Mouse (Mus musculus): ENCODE measurements around the gene Eps8. TPM values are rescaled to one million over a fixed set of nuclear protein-coding genes. Genes with fewer than 3 reads are reported as not detected.

Gene Eps8
- 52.3 and 61.3 TPM in 2 replicates for polyA plus RNA-seq (2014; fragmentation: Nextera tagmentation; extraction: Ambion mirVana)

DNA sequence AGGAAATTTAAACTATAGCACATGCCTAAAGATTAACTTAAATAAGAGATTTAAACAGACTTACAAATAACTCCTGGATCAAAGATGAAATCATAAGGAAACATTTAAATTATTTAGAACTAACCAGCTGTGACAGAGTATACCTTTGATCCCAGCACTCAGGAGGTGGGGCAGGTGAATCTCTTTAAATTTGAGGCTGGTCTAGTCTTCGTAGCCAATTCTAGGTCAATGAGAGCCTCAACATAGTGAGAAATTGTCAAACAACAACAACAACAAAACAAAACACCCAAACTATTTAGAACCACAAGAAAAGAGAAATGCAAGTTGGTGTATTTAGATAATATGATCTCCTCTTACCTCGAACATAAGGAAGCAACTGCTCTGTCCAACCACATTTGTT is at the start of gene Eps8:
Gene Eps8 (minus strand): TSS at position 101 of the 400 bp plus-strand sequence.
- Histone ChIP-seq H3K9ac (ENCODE audit: low read length) (no peak within 1 kb of the TSS), H3K4me3 (ENCODE audit: low read depth, low read length) (no peak within 1 kb of the TSS), H3K4me2 (ENCODE audit: low read length) (no peak within 1 kb of the TSS), H3K27ac (ENCODE audit: low read depth) (no peak within 1 kb of the TSS), H3K36me3 (ENCODE audit: control insufficient read depth, insufficient read depth, low read length) (no peaks in the 10 kb centered on the region), H3K9me3 (ENCODE audit: control insufficient read depth, low read length) (peaks cover 5% of the 10 kb centered on the region; the same call in 1 of the 2 replicates), H3K27me3 (replicated peaks; ENCODE audit: control insufficient read depth, insufficient read depth, low read length) (no peaks in the 10 kb centered on the region), H3K4me1 (replicated peaks; ENCODE audit: control insufficient read depth, insufficient read depth, low read length) (no peaks in the 10 kb centered on the region)
- 83% methylated on average over 2 of the region's 2 CpGs for WGBS
- no peak for DNase-seq (ENCODE audit: low spot score)
- no peak for ATAC-seq (replicated peaks; ENCODE audit: low FRiP score, low TSS enrichment, low read depth)

DNA sequence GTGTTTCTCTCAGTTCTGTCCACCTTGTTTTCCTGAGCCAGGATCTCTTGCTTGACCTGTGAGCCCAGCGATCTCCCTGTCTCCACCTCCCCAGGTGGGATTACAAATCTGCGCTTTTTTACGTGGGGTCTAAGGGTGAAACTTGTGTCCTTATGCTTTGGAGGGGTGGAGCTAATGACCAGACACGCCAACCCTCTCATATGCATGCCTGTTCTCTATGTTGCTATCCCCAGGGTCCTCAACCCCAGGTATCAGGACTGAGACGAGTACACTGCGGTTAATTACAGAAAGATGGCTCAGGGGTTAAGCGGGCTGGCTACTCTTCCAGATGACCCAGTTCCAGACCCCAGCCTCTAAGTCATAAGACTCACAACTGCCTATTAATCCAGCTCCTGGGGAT is 48.8 kb upstream of the Eps8 start:
- no peak overlapping the region for H3K4me3 ChIP-seq (ENCODE audit: low read depth, low read length)
- H3K27me3 ChIP-seq (replicated peaks; ENCODE audit: control insufficient read depth, insufficient read depth, low read length): no peaks in the 10 kb centered on the region
- DNase-seq (ENCODE audit: low spot score) (no peak), ATAC-seq (replicated peaks; ENCODE audit: low FRiP score, low TSS enrichment, low read depth) (no peak)
- H3K27ac ChIP-seq (ENCODE audit: low read depth): no peak overlapping the region
- no peaks in the 10 kb centered on the region for H3K9me3 ChIP-seq (ENCODE audit: control insufficient read depth, low read length)
- no peaks in the 10 kb centered on the region; the same call in 1 of the 2 replicates for H3K4me1 ChIP-seq (replicated peaks; ENCODE audit: control insufficient read depth, insufficient read depth, low read length)
- H3K36me3 ChIP-seq (ENCODE audit: control insufficient read depth, insufficient read depth, low read length): no peaks in the 10 kb centered on the region
- H3K9ac ChIP-seq (ENCODE audit: low read length): no peak overlapping the region
- 87% methylated on average over 7 of the region's 7 CpGs for WGBS
- H3K4me2 ChIP-seq (ENCODE audit: low read length): no peak overlapping the region

DNA sequence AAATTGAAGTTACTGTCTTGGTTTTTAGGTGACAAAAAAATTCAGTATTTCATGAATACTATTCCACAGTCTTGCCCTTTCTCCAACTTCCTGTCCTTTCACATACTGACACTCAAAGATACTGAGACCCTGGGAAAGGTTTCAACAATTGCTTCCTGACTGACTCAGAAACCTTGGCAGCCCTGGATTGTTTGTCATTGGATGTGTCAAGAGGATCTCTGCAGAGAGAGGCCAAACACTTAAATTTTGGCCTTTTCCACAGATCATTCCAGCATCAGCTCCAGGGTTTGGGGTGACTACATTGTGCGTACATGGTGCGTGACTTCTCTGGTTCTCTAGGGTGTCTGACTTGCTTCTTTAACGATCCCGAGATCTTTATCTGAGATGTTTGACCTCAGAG is 48.2 kb upstream of the Eps8 start:
- no peak overlapping the region for H3K4me2 ChIP-seq (ENCODE audit: low read length)
- H3K4me1 ChIP-seq (replicated peaks; ENCODE audit: control insufficient read depth, insufficient read depth, low read length): no peaks in the 10 kb centered on the region; the same call in 1 of the 2 replicates
- no peaks in the 10 kb centered on the region for H3K36me3 ChIP-seq (ENCODE audit: control insufficient read depth, insufficient read depth, low read length)
- no peaks in the 10 kb centered on the region for H3K9me3 ChIP-seq (ENCODE audit: control insufficient read depth, low read length)
- H3K9ac ChIP-seq (ENCODE audit: low read length): no peak overlapping the region
- DNase-seq (ENCODE audit: low spot score): no peak
- no peaks in the 10 kb centered on the region for H3K27me3 ChIP-seq (replicated peaks; ENCODE audit: control insufficient read depth, insufficient read depth, low read length)
- no peak for ATAC-seq (replicated peaks; ENCODE audit: low FRiP score, low TSS enrichment, low read depth)
- H3K27ac ChIP-seq (ENCODE audit: low read depth): no peak overlapping the region
- WGBS: 61% methylated on average over 4 of the region's 4 CpGs
- H3K4me3 ChIP-seq (ENCODE audit: low read depth, low read length): no peak overlapping the region

DNA sequence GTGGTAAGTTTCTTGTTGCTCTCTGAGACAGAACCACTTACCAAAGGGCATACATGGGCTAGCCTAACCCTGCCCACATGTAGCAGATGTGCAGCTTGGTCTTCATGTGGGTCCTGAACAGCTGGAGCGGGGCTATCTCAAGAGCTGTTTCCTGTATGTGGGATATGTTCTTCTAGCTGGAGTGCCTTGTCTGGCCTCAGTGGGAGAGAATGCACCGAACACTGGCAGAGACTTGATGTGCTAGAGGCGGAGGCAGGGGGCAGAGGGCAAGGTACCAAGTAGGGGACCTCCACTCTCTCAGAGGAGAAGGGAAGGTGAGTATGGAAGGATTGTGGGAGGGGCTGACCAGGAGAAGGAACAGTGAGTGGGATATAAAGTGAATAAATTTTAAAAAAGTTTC is 47.5 kb upstream of the Eps8 start:
- Histone ChIP-seq H3K4me3 (ENCODE audit: low read depth, low read length) (no peak overlapping the region), H3K27ac (ENCODE audit: low read depth) (no peak overlapping the region), H3K4me2 (ENCODE audit: low read length) (no peak overlapping the region), H3K27me3 (replicated peaks; ENCODE audit: control insufficient read depth, insufficient read depth, low read length) (no peaks in the 10 kb centered on the region), H3K36me3 (ENCODE audit: control insufficient read depth, insufficient read depth, low read length) (no peaks in the 10 kb centered on the region), H3K9ac (ENCODE audit: low read length) (no peak overlapping the region), H3K4me1 (replicated peaks; ENCODE audit: control insufficient read depth, insufficient read depth, low read length) (no peaks in the 10 kb centered on the region; the same call in 1 of the 2 replicates), H3K9me3 (ENCODE audit: control insufficient read depth, low read length) (no peaks in the 10 kb centered on the region)
- no peak for DNase-seq (ENCODE audit: low spot score)
- WGBS: 84% methylated on average over 3 of the region's 3 CpGs
- no peak for ATAC-seq (replicated peaks; ENCODE audit: low FRiP score, low TSS enrichment, low read depth)

DNA sequence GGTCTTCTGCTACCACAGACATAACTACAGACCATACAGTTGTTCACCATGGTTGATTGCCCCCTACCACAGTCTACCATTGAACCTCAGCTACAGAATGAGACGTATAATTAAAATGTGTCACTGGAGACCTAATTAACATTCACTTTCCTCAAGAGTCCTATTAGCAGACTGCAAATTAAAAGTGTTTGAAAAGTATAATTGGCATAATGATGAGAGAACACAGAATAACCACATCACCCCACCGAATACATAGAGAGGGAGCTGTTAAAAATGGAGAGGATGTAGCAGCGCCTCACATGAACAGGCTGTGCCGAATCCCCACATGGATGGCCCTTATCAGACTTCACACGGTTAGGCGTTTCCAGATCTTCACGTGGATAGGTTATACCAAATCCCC is 44.8 kb upstream of the Eps8 start:
- Histone ChIP-seq H3K9ac (ENCODE audit: low read length) (no peak overlapping the region), H3K4me3 (ENCODE audit: low read depth, low read length) (no peak overlapping the region), H3K36me3 (ENCODE audit: control insufficient read depth, insufficient read depth, low read length) (no peaks in the 10 kb centered on the region), H3K4me2 (ENCODE audit: low read length) (no peak overlapping the region), H3K27me3 (replicated peaks; ENCODE audit: control insufficient read depth, insufficient read depth, low read length) (no peaks in the 10 kb centered on the region), H3K27ac (ENCODE audit: low read depth) (no peak overlapping the region), H3K9me3 (ENCODE audit: control insufficient read depth, low read length) (no peaks in the 10 kb centered on the region), H3K4me1 (replicated peaks; ENCODE audit: control insufficient read depth, insufficient read depth, low read length) (no peaks in the 10 kb centered on the region; the same call in 1 of the 2 replicates)
- 92% methylated on average over 7 of the region's 7 CpGs for WGBS
- DNase-seq (ENCODE audit: low spot score) (no peak), ATAC-seq (replicated peaks; ENCODE audit: low FRiP score, low TSS enrichment, low read depth) (no peak)

DNA sequence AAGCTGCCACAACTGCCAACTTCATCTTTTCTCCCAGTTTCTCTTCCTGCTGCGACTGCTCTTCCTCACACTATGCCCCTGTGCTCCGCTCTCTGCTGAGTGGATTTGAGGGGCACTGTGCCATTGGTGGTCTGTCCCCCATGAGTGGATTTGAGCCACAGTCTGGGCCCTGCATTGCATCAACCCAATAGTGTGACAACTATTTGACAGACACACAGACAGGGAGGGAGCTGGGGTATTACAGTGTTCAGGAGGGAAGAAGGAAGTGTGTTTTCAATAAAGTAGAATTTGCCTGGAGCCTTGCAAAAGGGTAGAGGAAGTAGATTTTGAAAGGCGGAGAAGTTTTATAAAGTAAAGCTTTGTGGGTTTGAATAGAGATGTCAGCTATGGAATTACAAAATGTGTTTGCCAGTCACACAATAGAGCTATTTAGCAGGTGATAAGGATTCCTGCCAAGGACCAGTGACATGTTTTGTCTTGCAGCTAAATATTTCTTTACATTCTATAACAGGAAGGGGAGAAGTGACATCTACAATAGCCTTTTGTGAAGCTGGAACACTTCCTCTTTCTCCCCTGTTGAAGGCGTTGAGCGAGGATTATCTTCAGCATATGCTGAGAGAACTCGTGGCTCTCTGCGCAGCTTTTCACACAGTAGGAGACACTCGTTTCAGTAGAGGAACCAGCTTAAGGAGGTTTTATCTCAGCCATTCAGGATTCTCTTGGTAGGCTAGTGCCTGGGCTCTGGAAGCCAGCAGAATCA is 41.9 kb upstream of the Eps8 start:
- H3K9ac ChIP-seq (ENCODE audit: low read length): no peak overlapping the region
- 85% methylated on average over 8 of the region's 8 CpGs for WGBS
- H3K4me2 ChIP-seq (ENCODE audit: low read length): no peak overlapping the region
- no peak overlapping the region for H3K4me3 ChIP-seq (ENCODE audit: low read depth, low read length)
- H3K27me3 ChIP-seq (replicated peaks; ENCODE audit: control insufficient read depth, insufficient read depth, low read length): no peaks in the 10 kb centered on the region
- ATAC-seq (replicated peaks; ENCODE audit: low FRiP score, low TSS enrichment, low read depth) (no peak), DNase-seq (ENCODE audit: low spot score) (no peak)
- H3K4me1 ChIP-seq (replicated peaks; ENCODE audit: control insufficient read depth, insufficient read depth, low read length): no peaks in the 10 kb centered on the region
- no peaks in the 10 kb centered on the region for H3K36me3 ChIP-seq (ENCODE audit: control insufficient read depth, insufficient read depth, low read length)
- H3K9me3 ChIP-seq (ENCODE audit: control insufficient read depth, low read length): no peaks in the 10 kb centered on the region
- no peak overlapping the region for H3K27ac ChIP-seq (ENCODE audit: low read depth)

DNA sequence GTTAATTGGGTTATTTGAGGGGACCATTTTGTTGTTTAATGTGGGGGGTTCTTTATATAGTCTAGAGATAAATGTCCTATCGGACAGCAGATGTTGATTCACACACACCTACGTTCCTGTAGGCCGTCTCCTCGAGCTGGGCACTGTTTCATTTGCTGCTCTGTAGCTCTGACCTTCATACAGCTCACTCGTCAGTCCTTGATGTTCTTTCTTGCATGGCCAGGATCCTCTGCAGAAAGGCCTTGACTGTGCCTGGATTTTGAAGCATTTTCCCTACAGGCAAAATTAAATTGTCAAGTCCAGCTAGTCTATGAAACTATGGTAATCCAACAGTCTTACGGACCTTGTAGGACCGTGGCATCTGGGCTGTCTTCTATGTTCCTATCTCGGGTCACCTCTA is 40.4 kb upstream of the Eps8 start:
- Histone ChIP-seq H3K27ac (ENCODE audit: low read depth) (no peak overlapping the region), H3K9me3 (ENCODE audit: control insufficient read depth, low read length) (no peaks in the 10 kb centered on the region), H3K27me3 (replicated peaks; ENCODE audit: control insufficient read depth, insufficient read depth, low read length) (no peaks in the 10 kb centered on the region), H3K4me3 (ENCODE audit: low read depth, low read length) (no peak overlapping the region), H3K36me3 (ENCODE audit: control insufficient read depth, insufficient read depth, low read length) (no peaks in the 10 kb centered on the region), H3K9ac (ENCODE audit: low read length) (no peak overlapping the region), H3K4me1 (replicated peaks; ENCODE audit: control insufficient read depth, insufficient read depth, low read length) (no peaks in the 10 kb centered on the region), H3K4me2 (ENCODE audit: low read length) (no peak overlapping the region)
- DNase-seq (ENCODE audit: low spot score) (no peak), ATAC-seq (replicated peaks; ENCODE audit: low FRiP score, low TSS enrichment, low read depth) (no peak)
- WGBS: 91% methylated on average over 8 of the region's 8 CpGs

DNA sequence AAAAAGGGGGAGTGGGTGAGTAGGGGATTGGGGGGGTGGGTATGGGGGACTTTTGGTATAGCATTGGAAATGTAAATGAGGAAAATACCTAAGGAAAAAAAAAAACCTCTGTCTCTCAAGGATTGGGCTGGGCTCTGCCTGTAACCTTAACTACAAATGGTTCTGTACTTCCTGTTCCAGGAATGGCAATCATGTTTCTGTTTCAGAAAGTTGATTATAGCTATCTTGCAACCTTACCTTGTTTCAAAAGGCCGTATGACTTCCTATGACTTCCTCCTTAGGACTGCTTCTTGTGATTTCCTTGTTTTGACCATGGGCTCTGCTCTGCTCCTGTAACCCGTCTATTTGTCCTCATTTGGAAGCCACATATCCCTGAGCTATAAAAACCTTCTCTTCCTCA is 39.6 kb upstream of the Eps8 start:
- H3K9ac ChIP-seq (ENCODE audit: low read length): no peak overlapping the region
- no peaks in the 10 kb centered on the region for H3K9me3 ChIP-seq (ENCODE audit: control insufficient read depth, low read length)
- H3K4me2 ChIP-seq (ENCODE audit: low read length): no peak overlapping the region
- 68% methylated on average over 2 of the region's 2 CpGs for WGBS
- H3K27ac ChIP-seq (ENCODE audit: low read depth): no peak overlapping the region
- no peaks in the 10 kb centered on the region for H3K4me1 ChIP-seq (replicated peaks; ENCODE audit: control insufficient read depth, insufficient read depth, low read length)
- H3K27me3 ChIP-seq (replicated peaks; ENCODE audit: control insufficient read depth, insufficient read depth, low read length): no peaks in the 10 kb centered on the region
- no peak overlapping the region for H3K4me3 ChIP-seq (ENCODE audit: low read depth, low read length)
- ATAC-seq (replicated peaks; ENCODE audit: low FRiP score, low TSS enrichment, low read depth) (no peak), DNase-seq (ENCODE audit: low spot score) (no peak)
- H3K36me3 ChIP-seq (ENCODE audit: control insufficient read depth, insufficient read depth, low read length): no peaks in the 10 kb centered on the region

DNA sequence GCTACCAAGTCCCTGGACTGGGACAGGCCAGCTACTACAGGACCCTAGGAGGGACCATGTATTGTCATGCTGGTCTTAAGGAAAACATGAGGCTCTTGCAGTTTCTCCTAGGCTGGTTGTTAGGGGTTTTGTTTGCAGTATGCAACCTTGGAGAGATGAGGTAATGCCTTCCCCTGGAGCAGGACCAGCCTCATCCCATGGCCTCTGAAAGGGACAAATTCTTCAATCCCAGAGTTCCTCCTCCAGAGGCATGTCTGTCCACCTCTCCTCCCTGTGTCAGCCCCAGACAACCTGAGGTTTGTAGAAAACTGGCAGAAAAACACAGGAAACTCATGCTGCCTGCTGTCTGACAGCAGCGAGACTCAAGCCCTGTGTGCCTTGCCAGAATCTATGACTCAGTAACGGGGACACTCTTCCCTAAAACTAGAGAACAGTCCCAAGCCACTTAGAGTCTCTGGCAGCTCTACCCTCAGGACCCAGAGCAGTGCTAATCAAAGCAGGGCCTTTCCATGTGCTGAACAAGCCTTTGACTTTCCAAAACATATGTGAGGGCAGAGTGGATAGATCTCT is 36.0 kb upstream of the Eps8 start:
- no peaks in the 10 kb centered on the region for H3K9me3 ChIP-seq (ENCODE audit: control insufficient read depth, low read length)
- ATAC-seq (replicated peaks; ENCODE audit: low FRiP score, low TSS enrichment, low read depth): no peak
- no peaks in the 10 kb centered on the region for H3K27me3 ChIP-seq (replicated peaks; ENCODE audit: control insufficient read depth, insufficient read depth, low read length)
- no peak overlapping the region for H3K4me2 ChIP-seq (ENCODE audit: low read length)
- no peak overlapping the region for H3K9ac ChIP-seq (ENCODE audit: low read length)
- WGBS: 73% methylated on average over 2 of the region's 2 CpGs
- no peaks in the 10 kb centered on the region for H3K4me1 ChIP-seq (replicated peaks; ENCODE audit: control insufficient read depth, insufficient read depth, low read length)
- no peak overlapping the region for H3K27ac ChIP-seq (ENCODE audit: low read depth)
- H3K36me3 ChIP-seq (ENCODE audit: control insufficient read depth, insufficient read depth, low read length): no peaks in the 10 kb centered on the region
- DNase-seq (ENCODE audit: low spot score): no peak
- no peak overlapping the region for H3K4me3 ChIP-seq (ENCODE audit: low read depth, low read length)

Measured in intestine, embryonic 14.5 days (tissue).